Mouse (Mus musculus) testis, postnatal 10 days (tissue): Measurements from ENCODE around the gene Stx4a.
"Not testable (repeated sequence)": the region's sequence is repeated elsewhere in the genome, so short reads cannot be mapped to it uniquely, and the experiment has no call there.

Experiments used
- DNase-seq: peaks from one replicate; pipeline ENCODE4 v3.0.0; 2021; ENCODE audit warnings: low spot score

Stx4a gene

DNA sequence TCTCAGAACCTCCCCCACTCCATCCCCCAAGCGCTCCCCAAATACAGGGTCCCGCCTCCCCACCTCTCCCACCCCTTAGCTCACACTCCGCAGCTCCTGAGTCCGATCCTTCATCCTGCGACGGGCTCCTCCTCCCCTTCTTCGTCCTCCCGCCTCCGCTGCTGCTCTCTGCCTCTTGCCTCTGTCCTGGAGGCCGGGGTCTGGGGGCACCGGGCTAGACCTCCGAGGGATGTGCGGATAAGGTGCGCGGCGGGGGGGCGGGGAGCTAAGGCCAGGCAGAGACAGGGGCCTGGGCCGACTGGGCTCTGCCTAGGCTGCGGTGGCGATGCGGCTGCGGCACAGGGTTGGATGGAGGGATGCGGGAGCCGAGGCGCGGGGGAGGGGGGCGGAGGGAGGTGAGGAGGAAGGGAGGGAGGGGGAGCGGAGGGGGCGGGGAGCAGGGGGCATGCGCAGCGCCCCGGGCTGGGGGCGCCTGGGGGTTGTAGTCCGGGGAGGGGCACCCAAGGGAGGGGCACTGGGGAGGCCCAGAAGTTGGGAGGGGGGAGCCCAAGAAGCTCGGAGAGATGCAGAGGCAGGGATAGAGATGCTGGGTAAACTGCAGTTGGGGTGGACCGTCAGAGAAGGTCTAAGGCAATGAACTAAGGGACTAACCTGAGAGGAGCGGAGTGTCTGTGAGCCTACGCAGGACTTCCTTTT, at the start of gene Stx4a, which contains the start of gene Stx1b:
Gene Stx4a (plus strand): TSS at position 119 of the 696 bp plus-strand sequence.
Gene Stx1b (minus strand): TSS at position 374 of the 696 bp plus-strand sequence.
- DNase-seq = peak; percentile 80

DNA sequence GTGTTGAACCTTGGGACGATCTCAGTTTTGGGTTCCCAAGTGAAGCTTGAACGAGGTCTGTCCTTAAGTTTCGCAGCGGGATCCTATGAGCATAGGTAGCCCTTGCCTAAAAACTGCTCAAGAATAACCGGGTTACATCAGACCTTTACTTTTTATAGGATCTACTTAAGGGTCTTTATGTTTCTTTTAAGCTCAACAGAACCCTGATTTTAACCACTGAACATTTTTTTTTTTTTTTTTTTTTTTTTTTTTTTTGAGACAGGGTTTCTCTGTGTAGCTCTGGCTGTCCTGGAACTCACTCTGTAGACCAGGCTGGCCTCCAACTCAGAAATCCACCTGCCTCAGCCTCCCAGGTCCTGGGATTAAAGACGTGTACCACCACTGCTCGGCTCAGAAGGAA, 48.3 kb upstream of the Stx4a start:
- DNase-seq = not testable (repeated sequence)

DNA sequence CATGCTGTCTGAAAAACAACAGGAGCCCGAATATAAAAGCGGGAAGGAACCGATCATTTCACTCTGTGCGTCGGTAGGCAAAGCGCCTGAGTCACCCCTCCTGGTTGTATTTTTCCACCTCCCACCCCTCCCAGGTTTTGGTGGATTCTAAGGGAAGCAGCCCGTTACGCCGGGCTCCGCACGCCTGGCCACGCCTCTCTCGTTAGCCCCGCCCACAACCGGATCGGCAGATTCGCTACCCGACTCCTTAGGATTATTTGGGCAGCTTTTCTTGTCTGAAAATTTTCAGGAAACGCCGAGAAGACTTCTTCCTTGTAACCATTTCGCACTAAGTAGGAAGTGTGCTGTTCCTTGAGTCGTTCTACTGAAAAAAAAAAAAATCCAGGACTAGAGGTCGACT, 47.7 kb upstream of the Stx4a start, which contains the start of gene Setd1a:
Gene Setd1a (plus strand): TSS at position 245 of the 400 bp plus-strand sequence.
- DNase-seq = peak; percentile 98

DNA sequence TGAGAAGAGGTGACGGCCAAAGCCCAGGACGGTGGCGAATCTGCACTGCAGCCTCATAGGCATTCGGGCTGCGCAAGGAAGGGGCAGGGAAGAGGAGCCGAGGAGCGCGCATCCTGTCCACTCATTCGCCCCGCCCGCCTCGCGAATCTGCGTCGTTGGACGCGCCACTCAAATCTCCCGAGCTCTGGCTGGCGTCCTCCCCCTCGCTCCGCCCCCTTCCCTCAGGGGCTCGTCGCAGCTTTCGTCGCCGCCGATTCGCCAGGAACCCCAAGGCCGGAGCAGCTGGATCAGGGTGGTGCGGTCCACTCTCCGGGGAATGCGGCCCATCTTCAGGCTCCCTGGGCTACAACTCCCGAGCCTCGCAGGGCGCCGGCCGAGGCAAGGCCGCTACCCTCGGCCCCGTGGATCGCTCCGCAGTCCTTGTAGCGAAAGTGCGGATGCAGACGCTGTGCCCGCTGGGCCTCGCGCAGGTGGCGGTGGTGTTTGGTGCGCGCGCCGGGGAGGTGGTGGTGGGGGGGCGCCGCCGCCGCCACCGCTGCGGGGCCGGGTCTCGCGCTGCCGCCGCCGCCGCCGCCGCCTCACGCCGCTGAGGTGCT, 47.1 kb upstream of the Stx4a start:
- peak; percentile 99 for DNase-seq

DNA sequence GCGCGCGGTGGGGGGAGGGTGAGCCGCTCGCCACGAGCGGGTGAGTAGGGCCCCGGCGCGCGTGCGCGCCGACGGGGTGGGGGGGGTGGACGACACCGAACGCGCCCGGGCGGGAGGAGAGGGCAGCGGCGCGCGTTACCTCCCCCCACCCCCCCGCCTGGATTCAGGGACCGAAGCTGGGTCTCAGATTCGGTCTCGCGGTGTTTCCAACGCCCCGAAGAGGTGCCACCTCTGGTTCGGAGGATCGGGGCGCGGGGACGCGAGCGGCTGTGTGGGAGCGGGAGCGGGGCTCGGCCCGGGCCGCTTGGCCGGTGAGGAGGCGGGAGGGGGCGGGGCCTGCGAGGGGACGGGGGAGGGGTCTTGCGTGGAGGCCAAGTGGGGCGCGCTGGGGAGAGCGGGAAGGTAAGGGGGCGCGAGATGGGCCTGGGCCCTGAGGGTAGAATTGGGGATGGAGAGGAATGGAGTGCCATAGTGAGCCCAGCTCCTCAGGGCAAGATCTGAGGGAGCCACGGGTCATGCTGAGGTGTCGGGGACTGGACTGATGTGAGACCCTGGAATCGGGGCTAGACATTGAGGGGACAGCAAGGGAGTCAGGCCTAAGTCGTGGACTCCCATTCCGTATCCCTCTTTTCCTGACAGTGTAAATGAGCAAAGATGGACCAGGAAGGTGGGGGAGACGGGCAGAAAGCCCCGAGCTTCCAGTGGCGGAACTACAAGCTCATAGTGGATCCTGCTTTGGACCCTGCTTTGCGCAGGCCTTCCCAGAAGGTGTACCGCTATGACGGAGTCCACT, 46.4 kb upstream of the Stx4a start:
- DNase-seq = peak; percentile 87

DNA sequence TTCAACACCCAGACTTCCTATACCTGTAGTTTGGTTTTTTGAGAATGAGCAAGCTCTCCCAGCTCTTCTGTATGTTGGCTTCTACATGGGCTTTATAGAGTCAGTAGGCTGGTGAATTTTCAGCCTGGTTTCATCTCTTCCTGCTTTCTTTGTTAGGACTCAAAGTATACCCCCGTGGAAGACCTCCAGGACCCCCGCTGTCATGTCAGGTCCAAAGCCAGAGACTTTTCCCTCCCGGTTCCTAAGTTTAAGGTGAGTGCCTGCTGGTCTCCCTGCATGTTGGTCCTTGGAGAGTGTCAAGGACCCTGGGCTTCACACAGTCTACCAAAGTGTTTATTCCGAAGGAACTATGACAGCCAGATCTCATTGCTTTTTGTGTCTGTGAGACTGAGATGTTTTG, 45.7 kb upstream of the Stx4a start:
- DNase-seq = no peak

DNA sequence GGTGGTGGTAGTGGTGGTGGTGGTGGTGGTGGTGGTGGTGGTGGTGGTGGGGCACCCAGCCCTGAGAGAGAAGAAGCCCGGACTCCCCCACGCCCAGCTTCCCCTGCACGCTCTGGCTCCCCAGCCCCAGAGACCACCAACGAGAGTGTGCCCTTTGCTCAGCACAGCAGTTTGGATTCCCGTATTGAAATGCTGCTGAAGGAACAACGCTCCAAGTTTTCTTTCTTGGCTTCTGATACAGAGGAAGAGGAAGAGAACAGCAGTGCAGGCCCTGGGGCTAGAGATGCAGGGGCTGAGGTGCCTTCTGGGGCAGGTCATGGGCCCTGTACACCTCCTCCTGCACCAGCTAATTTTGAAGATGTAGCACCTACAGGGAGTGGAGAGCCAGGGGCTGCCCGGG, 38.8 kb upstream of the Stx4a start, which contains the start of gene Gm49388:
Gene Gm49388 (plus strand): TSS at position 301 of the 400 bp plus-strand sequence.
- no peak for DNase-seq

DNA sequence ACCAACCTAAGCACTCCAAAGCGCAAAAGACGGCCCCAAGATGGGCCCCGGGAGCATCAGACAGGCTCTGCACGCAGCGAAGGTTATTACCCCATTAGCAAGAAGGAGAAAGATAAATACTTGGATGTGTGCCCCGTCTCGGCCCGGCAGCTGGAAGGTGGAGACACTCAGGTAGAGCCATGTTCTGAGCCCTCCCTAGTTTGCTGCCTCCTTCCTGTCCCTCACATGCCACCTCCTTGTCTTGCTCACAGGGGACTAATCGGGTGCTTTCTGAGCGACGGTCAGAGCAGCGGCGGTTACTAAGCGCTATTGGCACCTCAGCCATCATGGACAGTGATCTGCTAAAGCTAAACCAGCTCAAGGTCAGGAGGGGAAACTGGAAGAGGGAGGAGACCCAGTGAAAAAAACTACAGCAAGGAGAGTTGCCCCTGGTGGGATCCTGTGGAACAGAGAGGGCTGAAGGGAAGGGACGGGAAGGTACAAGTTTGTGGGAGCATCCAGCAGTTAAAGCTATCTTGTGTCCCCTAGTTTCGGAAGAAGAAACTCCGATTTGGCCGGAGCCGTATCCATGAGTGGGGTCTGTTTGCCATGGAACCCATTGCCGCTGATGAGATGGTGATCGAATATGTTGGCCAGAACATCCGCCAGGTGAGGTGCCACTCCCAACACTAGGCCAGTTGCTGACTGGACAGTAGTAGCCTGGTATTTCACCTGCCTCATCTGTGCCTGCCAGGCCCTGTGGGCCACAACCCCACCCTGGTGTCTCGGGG, 26.8 kb upstream of the Stx4a start:
- DNase-seq = peak; percentile 40

DNA sequence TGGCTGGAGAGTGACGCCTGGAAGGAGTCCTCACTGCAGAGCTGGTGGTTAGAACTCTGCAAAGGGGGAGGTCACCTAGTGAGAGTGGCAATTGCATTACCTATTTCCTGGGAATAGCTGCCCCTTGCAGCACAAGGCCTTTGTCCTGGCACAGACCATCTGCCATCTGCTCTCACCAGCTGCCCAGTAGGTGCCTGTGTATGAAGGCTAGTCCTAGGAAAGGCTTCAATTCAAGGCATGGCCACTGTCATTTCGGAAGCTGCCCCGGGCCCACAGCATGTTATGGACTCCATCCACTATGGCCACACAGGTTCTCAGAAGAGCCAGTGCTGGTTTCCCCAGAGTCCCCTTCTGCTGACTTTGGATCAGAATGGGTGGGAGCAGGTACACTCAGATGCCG, 25.5 kb upstream of the Stx4a start:
- no peak for DNase-seq

DNA sequence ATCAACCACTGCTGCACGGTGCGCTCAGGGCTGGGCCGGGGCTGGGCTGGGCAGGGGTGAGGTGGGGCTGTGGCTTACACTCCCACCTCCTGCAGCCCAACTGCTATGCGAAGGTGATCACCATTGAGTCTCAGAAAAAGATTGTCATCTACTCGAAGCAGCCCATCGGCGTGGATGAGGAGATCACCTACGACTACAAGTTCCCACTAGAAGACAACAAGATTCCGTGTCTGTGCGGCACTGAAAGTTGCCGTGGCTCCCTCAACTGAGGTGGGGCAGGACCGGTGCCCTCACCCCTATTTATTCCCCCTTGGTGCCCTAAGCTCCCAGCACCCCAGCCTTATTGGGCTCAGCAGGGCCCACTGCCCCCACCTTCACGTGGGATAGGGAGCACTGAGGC, 24.9 kb upstream of the Stx4a start:
- DNase-seq = peak; percentile 39

DNA sequence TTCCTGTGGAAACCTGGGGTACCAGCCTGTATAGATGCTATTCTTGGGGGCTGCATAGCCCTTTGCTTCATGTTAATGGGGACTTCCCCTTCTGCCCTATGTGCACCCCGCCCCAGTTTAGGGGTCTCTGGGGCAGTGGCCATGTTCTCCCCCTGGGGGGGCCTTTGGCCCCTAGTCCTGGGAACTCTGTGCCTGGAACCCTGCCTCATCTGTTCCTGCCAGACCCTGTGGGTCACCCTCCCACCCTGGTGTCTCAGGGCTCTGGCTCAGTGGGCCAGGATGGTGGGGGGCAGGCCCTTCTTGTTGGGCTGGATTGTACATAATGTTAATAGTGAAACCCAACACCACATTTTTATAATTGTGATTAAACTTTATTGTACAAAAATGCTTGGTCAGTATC, 24.4 kb upstream of the Stx4a start:
- DNase-seq = peak; percentile 40

DNA sequence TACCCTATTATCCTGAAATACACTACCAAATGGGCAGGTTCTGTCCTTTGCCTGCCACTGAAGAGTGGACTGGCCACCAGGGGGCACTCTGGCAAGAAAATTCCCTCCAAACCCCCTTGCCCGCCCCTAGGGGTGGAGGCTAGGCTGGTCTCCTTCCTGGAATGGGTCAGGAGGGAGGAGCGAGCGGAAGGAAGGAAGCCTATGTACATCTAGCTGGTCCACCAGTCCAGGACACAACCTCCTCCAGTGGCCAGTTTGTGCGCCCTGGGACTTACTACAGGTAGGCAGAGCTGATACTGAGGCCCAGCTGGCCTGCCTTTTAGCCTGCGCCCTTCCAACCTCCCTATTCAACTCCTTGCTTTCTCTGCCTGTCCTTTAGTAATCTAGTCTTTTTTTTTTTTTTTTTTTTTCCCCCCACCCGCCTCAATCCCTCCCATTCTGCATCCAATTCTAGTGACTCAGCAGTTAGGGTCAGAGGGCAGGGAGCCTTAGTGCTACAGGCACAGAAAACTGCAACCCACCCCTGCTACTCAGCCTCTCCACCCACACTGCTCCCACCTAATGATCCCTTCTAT, 23.6 kb upstream of the Stx4a start, which contains the start of gene Hsd3b7:
Gene Hsd3b7 (plus strand): TSS at position 170 of the 575 bp plus-strand sequence.
- peak; percentile 97 for DNase-seq

DNA sequence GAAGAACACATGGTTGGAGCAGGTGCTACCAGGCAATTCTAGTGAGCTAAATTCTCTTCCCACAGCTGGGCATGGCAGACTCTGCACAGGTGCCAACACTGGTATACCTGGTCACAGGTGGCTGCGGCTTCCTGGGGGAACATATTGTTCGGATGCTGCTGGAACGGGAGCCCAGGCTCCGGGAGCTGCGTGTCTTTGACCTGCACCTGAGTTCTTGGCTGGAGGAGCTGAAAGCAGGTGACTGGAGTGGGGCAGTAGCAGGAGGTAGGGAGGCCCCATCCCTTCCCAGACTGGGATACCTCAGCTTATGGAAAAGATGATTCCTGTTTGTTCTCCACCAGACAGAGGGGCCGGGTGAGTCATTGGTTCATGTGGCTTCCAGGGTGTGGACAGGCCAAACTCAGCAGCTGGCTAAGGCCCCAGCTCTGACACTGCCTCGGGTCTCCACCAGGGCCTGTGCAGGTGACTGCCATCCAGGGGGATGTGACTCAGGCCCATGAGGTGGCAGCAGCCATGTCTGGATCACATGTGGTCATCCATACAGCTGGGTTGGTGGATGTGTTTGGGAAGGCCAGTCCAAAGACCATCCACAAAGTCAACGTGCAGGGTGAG, 23.0 kb upstream of the Stx4a start:
- peak; percentile 46 for DNase-seq

DNA sequence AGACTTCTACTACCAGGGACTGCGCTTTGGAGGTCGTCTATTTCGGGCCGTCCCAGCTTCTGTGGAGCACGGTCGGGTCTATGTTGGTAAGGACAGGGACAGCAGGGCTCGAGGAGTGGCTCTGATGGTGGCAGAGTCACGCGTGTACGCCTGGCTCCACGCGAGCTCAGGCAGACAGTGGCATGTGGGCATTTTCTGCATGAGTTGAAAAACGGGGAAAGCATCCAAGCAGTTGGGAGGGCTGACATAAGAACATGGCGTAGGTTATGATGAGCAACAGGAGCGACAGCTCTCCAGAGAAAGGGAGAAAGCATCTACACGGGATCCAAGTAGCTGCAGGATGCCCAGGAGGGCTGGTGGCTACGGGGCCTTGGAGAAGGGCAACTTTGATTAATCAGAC, 21.8 kb upstream of the Stx4a start:
- DNase-seq = no peak

DNA sequence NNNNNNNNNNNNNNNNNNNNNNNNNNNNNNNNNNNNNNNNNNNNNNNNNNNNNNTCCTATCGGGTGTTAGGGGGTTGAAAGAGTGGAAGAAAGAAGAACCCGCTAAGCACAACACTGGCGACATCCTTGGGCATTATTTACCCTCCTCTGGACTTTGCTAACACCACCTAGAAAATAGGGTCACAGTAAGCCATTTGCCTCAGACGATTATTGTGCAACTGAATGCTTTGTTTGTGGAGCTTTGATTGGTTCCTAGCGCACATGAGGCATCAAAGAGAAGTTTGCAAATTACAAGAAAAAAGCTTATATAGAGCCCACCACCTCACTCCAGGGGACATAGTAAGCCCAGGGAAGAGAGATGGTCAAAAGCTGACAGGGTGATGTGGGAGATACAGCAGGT, 15.3 kb upstream of the Stx4a start:
- no peak for DNase-seq

DNA sequence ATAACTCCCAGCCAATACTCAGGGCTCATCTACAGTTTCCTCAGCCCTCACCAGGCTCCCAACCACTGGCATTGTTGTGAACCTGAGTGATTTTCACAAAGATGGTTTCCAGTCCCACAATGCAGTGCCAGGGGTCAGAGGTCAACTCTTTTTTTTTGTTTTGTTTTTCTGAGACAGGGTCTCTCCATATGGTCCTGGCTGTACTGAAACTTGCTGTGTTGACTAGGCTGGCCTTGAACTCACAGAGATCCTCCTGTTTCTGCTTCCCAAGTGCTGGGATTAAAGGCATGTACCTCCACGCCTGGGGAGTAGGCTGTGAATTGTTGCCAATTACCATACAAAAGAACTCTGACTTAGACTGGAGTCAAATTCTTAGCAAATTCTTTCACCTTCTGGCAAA, 14.2 kb upstream of the Stx4a start:
- DNase-seq = no peak

DNA sequence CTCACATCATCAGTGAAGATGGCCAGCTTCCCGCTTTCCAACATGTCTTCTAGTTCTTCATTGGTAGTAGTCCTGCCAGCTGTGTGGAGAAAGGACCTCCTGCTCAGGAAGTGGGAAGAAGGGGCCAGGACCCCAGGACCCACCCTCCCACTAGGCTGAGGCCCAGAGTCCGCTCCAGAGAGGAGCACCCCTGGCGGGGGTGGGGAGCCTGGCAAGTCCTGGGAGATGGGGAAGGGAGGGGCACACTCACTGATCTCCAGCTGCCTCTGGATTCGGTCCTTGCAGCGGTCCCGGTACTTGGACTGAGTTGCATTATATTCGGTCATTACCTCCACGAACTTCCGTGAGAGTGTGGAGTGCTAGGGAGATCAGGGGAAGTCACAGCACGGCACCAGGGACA, 13.4 kb upstream of the Stx4a start:
- DNase-seq = no peak

DNA sequence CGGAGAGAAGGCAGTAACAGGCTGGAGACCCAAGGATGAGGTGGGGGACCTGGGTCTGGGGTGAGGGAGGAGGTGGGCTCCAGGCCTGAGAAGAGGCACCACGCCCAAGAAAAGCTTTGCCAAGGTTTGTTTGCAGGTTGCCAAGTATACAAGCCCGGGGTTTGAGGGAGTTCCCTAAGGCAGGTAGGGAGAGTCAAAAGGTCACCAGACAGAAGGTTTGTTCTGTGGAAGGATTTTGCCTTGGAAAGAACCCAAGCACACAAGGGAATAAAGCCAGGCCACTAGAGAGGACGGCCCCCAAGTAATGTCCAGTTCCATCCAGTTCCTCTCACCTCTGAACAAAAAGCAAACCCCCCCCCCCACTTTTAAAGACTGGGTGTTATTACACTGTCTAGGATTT, 12.9 kb upstream of the Stx4a start:
- no peak for DNase-seq

DNA sequence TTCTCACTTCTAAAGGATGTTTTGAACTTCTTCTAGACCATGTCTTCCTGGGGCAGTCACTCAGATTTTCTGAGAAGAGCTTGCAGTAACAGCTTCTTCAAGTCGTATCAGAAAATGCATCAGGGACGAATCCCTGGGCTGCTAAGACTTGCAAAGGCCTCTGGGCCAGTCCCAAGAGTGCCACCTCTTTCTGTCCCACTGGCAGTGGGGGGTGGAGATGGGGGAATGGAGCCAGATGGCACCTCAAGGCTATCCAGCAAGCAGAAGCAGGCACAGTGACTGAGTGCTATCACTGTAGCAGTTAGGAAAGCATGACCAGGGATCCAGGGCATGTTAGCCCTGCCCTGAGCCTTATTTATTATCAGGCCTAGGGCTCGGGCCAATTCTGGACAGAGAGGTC, 11.8 kb upstream of the Stx4a start:
- DNase-seq = no peak

DNA sequence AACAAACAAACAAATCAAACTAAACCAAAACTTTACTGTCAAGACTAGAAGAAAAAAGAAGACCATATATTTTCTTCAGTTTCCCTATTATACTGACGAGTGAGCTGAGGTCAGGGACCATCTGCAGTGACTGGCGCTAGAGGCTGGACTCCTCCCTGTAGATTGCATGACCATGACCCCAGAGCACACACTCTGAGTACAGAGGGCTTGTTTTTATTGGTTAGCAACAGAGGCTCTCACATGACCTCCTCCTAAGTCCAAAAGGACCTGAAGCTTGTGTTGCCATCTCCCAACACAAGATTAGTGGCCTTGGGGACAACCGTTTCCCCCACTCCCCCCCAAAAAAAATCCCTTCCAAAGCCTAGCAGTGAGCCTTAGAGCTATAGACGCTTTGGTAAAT, 10.3 kb upstream of the Stx4a start:
- DNase-seq = no peak

DNA sequence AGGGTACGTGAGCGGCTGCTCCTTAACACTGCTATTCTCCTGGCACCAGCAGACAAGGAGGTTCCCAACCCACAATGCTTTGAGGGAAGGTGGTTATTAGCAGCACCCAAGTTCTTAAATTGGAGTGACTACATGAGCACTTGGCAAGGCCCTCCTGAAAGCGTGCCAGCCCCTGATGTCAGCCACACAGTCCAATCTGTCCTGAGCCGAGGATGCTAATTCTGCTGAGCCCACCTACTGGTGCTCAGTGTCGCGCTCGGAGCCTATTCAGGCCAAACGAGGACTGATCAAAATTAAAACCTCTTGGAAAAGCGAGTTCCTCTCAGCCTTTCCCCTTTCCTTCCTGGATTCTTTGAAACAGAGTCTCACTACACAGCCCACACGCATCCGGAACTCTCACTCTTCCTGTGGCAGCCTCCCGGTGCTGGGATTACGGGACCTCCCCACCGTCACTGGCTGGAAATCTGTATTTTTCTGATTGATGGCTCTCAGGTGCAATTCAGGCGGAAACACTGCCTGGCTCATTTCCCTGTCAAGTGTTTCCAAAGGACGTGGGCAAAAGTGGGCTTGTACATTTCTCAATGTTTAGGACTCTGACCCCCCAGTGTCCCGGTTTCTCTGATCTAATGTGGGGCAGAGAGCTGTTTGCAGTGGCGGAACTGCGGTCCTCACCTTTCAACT, 9.7 kb upstream of the Stx4a start:
- DNase-seq = peak; percentile 83
